Mouse (Mus musculus): ENCODE data around the gene Ppm1h. TPM values are rescaled to one million over a fixed set of nuclear protein-coding genes. Genes with fewer than 3 reads are reported as not detected.

The Ppm1h gene
- polyA plus RNA-seq, 1 experiment = 34.2 TPM

GRCm38 (mm10) chr10:122869865-122870503, 191.4 kb downstream of the Ppm1h start:
- TF ChIP-seq CTCF (IDR thresholded peaks at IDR 0.05; ENCODE audit: extremely low read depth, insufficient read depth, low read length) (no peak), POLR2A (IDR thresholded peaks at IDR 0.05; ENCODE audit: extremely low read depth, insufficient read depth, low read length) (no peak)
- Histone ChIP-seq H3K4me3 (ENCODE audit: insufficient read depth, low read length) (no peak overlapping the region), H3K27ac (ENCODE audit: insufficient read depth, low read length) (no peak overlapping the region), H3K4me1 (ENCODE audit: control insufficient read depth, insufficient read depth, low read length) (0 out of 2 replicates have a peak, but pooled peaks cover 1% of the 10 kb centered on the region)

GRCm38 (mm10) chr10:122870848-122871494, 192.4 kb downstream of the Ppm1h start:
- TF ChIP-seq CTCF (IDR thresholded peaks at IDR 0.05; ENCODE audit: extremely low read depth, insufficient read depth, low read length) (no peak), POLR2A (IDR thresholded peaks at IDR 0.05; ENCODE audit: extremely low read depth, insufficient read depth, low read length) (no peak)
- Histone ChIP-seq H3K27ac (ENCODE audit: insufficient read depth, low read length) (no peak overlapping the region), H3K4me3 (ENCODE audit: insufficient read depth, low read length) (no peak overlapping the region), H3K4me1 (ENCODE audit: control insufficient read depth, insufficient read depth, low read length) (0 out of 2 replicates have a peak, but pooled peaks cover 1% of the 10 kb centered on the region)

GRCm38 (mm10) chr10:122872720-122873119, 194.2 kb downstream of the Ppm1h start:
- H3K4me3 ChIP-seq (ENCODE audit: insufficient read depth, low read length) = no peak overlapping the region
- TF ChIP-seq CTCF (IDR thresholded peaks at IDR 0.05; ENCODE audit: extremely low read depth, insufficient read depth, low read length) (no peak), POLR2A (IDR thresholded peaks at IDR 0.05; ENCODE audit: extremely low read depth, insufficient read depth, low read length) (no peak)
- no peak overlapping the region for H3K27ac ChIP-seq (ENCODE audit: insufficient read depth, low read length)
- peaks cover 5% of the 10 kb centered on the region for H3K4me1 ChIP-seq (ENCODE audit: control insufficient read depth, insufficient read depth, low read length)

GRCm38 (mm10) chr10:122876964-122877363, 198.4 kb downstream of the Ppm1h start:
- TF ChIP-seq CTCF (IDR thresholded peaks at IDR 0.05; ENCODE audit: extremely low read depth, insufficient read depth, low read length) = no peak
- no peak for TF ChIP-seq POLR2A (IDR thresholded peaks at IDR 0.05; ENCODE audit: extremely low read depth, insufficient read depth, low read length)
- Histone ChIP-seq H3K4me1 (ENCODE audit: control insufficient read depth, insufficient read depth, low read length) (peaks cover 11% of the 10 kb centered on the region), H3K27ac (ENCODE audit: insufficient read depth, low read length) (no peak overlapping the region), H3K4me3 (ENCODE audit: insufficient read depth, low read length) (no peak overlapping the region)

GRCm38 (mm10) chr10:122877436-122877835, 198.9 kb downstream of the Ppm1h start:
- Histone ChIP-seq H3K4me1 (ENCODE audit: control insufficient read depth, insufficient read depth, low read length) (peaks cover 11% of the 10 kb centered on the region), H3K4me3 (ENCODE audit: insufficient read depth, low read length) (no peak overlapping the region), H3K27ac (ENCODE audit: insufficient read depth, low read length) (no peak overlapping the region)
- no peak for TF ChIP-seq CTCF (IDR thresholded peaks at IDR 0.05; ENCODE audit: extremely low read depth, insufficient read depth, low read length)
- no peak for TF ChIP-seq POLR2A (IDR thresholded peaks at IDR 0.05; ENCODE audit: extremely low read depth, insufficient read depth, low read length)

- Histone ChIP-seq H3K27ac (ENCODE audit: insufficient read depth, low read length) (no peak overlapping the region), H3K4me3 (ENCODE audit: insufficient read depth, low read length) (no peak overlapping the region), H3K4me1 (ENCODE audit: control insufficient read depth, insufficient read depth, low read length) (peaks cover 19% of the 10 kb centered on the region)
- TF ChIP-seq CTCF (IDR thresholded peaks at IDR 0.05; ENCODE audit: extremely low read depth, insufficient read depth, low read length) (no peak), POLR2A (IDR thresholded peaks at IDR 0.05; ENCODE audit: extremely low read depth, insufficient read depth, low read length) (no peak)
Measured at GRCm38 (mm10) chr10:122881456-122881855, 202.9 kb downstream of the Ppm1h start.

- no peak for TF ChIP-seq POLR2A (IDR thresholded peaks at IDR 0.05; ENCODE audit: extremely low read depth, insufficient read depth, low read length)
- TF ChIP-seq CTCF (IDR thresholded peaks at IDR 0.05; ENCODE audit: extremely low read depth, insufficient read depth, low read length) = no peak
- H3K4me3 ChIP-seq (ENCODE audit: insufficient read depth, low read length) = no peak overlapping the region
- peaks cover 19% of the 10 kb centered on the region for H3K4me1 ChIP-seq (ENCODE audit: control insufficient read depth, insufficient read depth, low read length)
- H3K27ac ChIP-seq (ENCODE audit: insufficient read depth, low read length) = no peak overlapping the region
Measured at GRCm38 (mm10) chr10:122882614-122883013, 204.1 kb downstream of the Ppm1h start.

GRCm38 (mm10) chr10:122883823-122884743, 205.5 kb downstream of the Ppm1h start:
- TF ChIP-seq POLR2A (IDR thresholded peaks at IDR 0.05; ENCODE audit: extremely low read depth, insufficient read depth, low read length) (no peak), CTCF (IDR thresholded peaks at IDR 0.05; ENCODE audit: extremely low read depth, insufficient read depth, low read length) (no peak)
- H3K27ac ChIP-seq (ENCODE audit: insufficient read depth, low read length) = peak overlapping the region; percentile 48
- H3K4me1 ChIP-seq (ENCODE audit: control insufficient read depth, insufficient read depth, low read length) = peaks cover 15% of the 10 kb centered on the region
- H3K4me3 ChIP-seq (ENCODE audit: insufficient read depth, low read length) = no peak overlapping the region

- TF ChIP-seq CTCF (IDR thresholded peaks at IDR 0.05; ENCODE audit: extremely low read depth, insufficient read depth, low read length) (no peak), POLR2A (IDR thresholded peaks at IDR 0.05; ENCODE audit: extremely low read depth, insufficient read depth, low read length) (no peak)
- Histone ChIP-seq H3K4me1 (ENCODE audit: control insufficient read depth, insufficient read depth, low read length) (peaks cover 12% of the 10 kb centered on the region), H3K4me3 (ENCODE audit: insufficient read depth, low read length) (no peak overlapping the region), H3K27ac (ENCODE audit: insufficient read depth, low read length) (no peak overlapping the region)
Measured at GRCm38 (mm10) chr10:122885301-122885700, 206.7 kb downstream of the Ppm1h start.

All from cortical plate, adult 2 months (tissue).